ENCODE assay signal across 12 mouse cellular contexts in genomic region chr9:32863286-32863685, GRCm38 (mm10).
DNase-seq lines count a peak whose midpoint lies in the region; ATAC-seq and TF ChIP-seq lines count a peak whose summit lies in the region.
"Had no signal": no experiment of that assay in that cellular context is flagged by ENCODE, and none has a peak within 500 bp of the region (broad histone marks: within the 10 kb centered on the region; RNA-seq: fewer than 3 reads in every experiment).

No protein-coding gene starts in this region.

- H3K9ac ChIP-seq in hindbrain, embryonic 11.5 days (ENCODE audit: low read depth, low read length) = no peak overlapping the region
- no peak overlapping the region for H3K9ac ChIP-seq in hindbrain, embryonic 12.5 days
- no peak overlapping the region for H3K9ac ChIP-seq in intestine, embryonic 15.5 days
- H3K9ac ChIP-seq: limb, embryonic 13.5 days had no signal

- WGBS in hindbrain, embryonic 11.5 days = 85% methylated on average over 5 of the region's 5 CpGs
- WGBS in hindbrain, embryonic 12.5 days = 77% methylated on average over 5 of the region's 5 CpGs
- WGBS in intestine, embryonic 15.5 days = 63% methylated on average over 5 of the region's 5 CpGs

- no peak overlapping the region for H3K27ac ChIP-seq in hindbrain, embryonic 11.5 days (ENCODE audit: low read depth, low read length)
- H3K27ac ChIP-seq in hindbrain, embryonic 12.5 days = no peak overlapping the region
- H3K27ac ChIP-seq in intestine, embryonic 15.5 days = no peak overlapping the region
- H3K27ac ChIP-seq: forebrain, embryonic 10.5 days; hindbrain, postnatal 0 days; limb, embryonic 13.5 days; stomach, postnatal 0 days had no signal

- no peaks in the 10 kb centered on the region for H3K27me3 ChIP-seq in hindbrain, embryonic 11.5 days (ENCODE audit: control insufficient read depth, insufficient read depth, low read length)
- no peaks in the 10 kb centered on the region for H3K27me3 ChIP-seq in hindbrain, embryonic 12.5 days
- H3K27me3 ChIP-seq in myocyte (ENCODE audit: control insufficient read depth, insufficient read depth, insufficient read length) = no peaks in the 10 kb centered on the region
- H3K27me3 ChIP-seq in intestine, embryonic 15.5 days (replicated peaks) = no peaks in the 10 kb centered on the region
- H3K27me3 ChIP-seq: limb, embryonic 13.5 days had no signal

- DNase-seq in hindbrain, embryonic 11.5 days (ENCODE audit: low spot score) = peak; percentile 25
- peak; percentile 18 for DNase-seq in retina, embryonic 14.5 days (ENCODE audit: low spot score)
- no peak for DNase-seq in retina, postnatal 1 day
- no peak for DNase-seq in left cerebral cortex, postnatal 4 days

- H3K4me1 ChIP-seq in hindbrain, embryonic 11.5 days (replicated peaks; ENCODE audit: control insufficient read depth, insufficient read depth, low read length) = no peaks in the 10 kb centered on the region
- H3K4me1 ChIP-seq in hindbrain, embryonic 12.5 days = no peaks in the 10 kb centered on the region
- H3K4me1 ChIP-seq in intestine, embryonic 15.5 days (replicated peaks) = no peaks in the 10 kb centered on the region
- H3K4me1 ChIP-seq: forebrain, embryonic 10.5 days had no signal

- no peaks in the 10 kb centered on the region for H3K9me3 ChIP-seq in hindbrain, embryonic 11.5 days (ENCODE audit: control insufficient read depth, low read length)
- H3K9me3 ChIP-seq in hindbrain, embryonic 12.5 days (replicated peaks) = no peaks in the 10 kb centered on the region
- H3K9me3 ChIP-seq in intestine, embryonic 15.5 days = no peaks in the 10 kb centered on the region
- H3K9me3 ChIP-seq: forebrain, embryonic 10.5 days had no signal

- no peak overlapping the region for H3ac ChIP-seq in myocyte (ENCODE audit: control insufficient read depth, insufficient read length)

- intact Hi-C loops in left cerebral cortex, postnatal 4 days (cut with DNase I) = no loop called here

- no peak overlapping the region for H3K4me3 ChIP-seq in hindbrain, embryonic 11.5 days (ENCODE audit: low read depth, low read length)
- no peak overlapping the region for H3K4me3 ChIP-seq in hindbrain, embryonic 12.5 days
- H3K4me3 ChIP-seq in myocyte = no peak overlapping the region
- H3K4me3 ChIP-seq in intestine, embryonic 15.5 days (replicated peaks) = no peak overlapping the region
- H3K4me3 ChIP-seq: forebrain, embryonic 10.5 days; limb, embryonic 13.5 days had no signal

- no peak for ATAC-seq in hindbrain, embryonic 11.5 days (ENCODE audit: low FRiP score)
- ATAC-seq in hindbrain, embryonic 12.5 days (ENCODE audit: low FRiP score) = no peak
- 0 out of 2 replicates have a peak, but pooled peaks have one; percentile 36 for ATAC-seq in common myeloid progenitor, adult 5-6 weeks (replicated peaks; ENCODE audit: low read depth, poor library complexity, severe bottlenecking)
- no peak for ATAC-seq in intestine, embryonic 15.5 days
- ATAC-seq: hindbrain, postnatal 0 days had no signal

- H3K79me2 ChIP-seq in myocyte (ENCODE audit: control insufficient read depth, insufficient read depth) = no peaks in the 10 kb centered on the region

- H3K36me3 ChIP-seq in hindbrain, embryonic 11.5 days (ENCODE audit: control insufficient read depth, insufficient read depth, low read length) = no peaks in the 10 kb centered on the region
- no peaks in the 10 kb centered on the region for H3K36me3 ChIP-seq in hindbrain, embryonic 12.5 days
- no peaks in the 10 kb centered on the region for H3K36me3 ChIP-seq in myocyte (ENCODE audit: control insufficient read depth, insufficient read depth)
- no peaks in the 10 kb centered on the region for H3K36me3 ChIP-seq in intestine, embryonic 15.5 days
- H3K36me3 ChIP-seq: forebrain, embryonic 10.5 days; limb, embryonic 13.5 days had no signal

- TF ChIP-seq POLR2A in myocyte (IDR thresholded peaks at IDR 0.05; ENCODE audit: insufficient read length, low read depth) = no peak

- no peak overlapping the region for H3K4me2 ChIP-seq in hindbrain, embryonic 11.5 days (replicated peaks; ENCODE audit: low read depth, low read length)
- no peak overlapping the region for H3K4me2 ChIP-seq in hindbrain, embryonic 12.5 days (replicated peaks)
- H3K4me2 ChIP-seq in myocyte (ENCODE audit: low read depth) = no peak overlapping the region
- H3K4me2 ChIP-seq in intestine, embryonic 15.5 days (replicated peaks) = no peak overlapping the region
- H3K4me2 ChIP-seq: limb, embryonic 13.5 days had no signal

TF ChIP-seq in myocyte, 11 proteins besides CTCF, POLR2A, EP300 and RAD21:
- peak; percentile 22 for TF ChIP-seq USF1 (IDR thresholded peaks at IDR 0.05; ENCODE audit: low read depth)
- TF ChIP-seq REST (IDR thresholded peaks at IDR 0.05; ENCODE audit: insufficient read depth, insufficient read length) = peak; percentile 70
- no peak for TF ChIP-seq CEBPB (IDR thresholded peaks at IDR 0.05; ENCODE audit: insufficient read depth, poor library complexity, severe bottlenecking)
- TF ChIP-seq POLR2AphosphoS2 (IDR thresholded peaks at IDR 0.05; ENCODE audit: insufficient read length, low read depth) = no peak
- TF ChIP-seq MAX (IDR thresholded peaks at IDR 0.05; ENCODE audit: low read depth) = peak; percentile 80

Comparison
In these comparisons a context has a peak if more than half of its experiments do, and no peak if none do; other contexts are left out.
1. DNase-seq: peak in hindbrain, embryonic 11.5 days (single experiment) and retina, embryonic 14.5 days (single experiment); none in retina, postnatal 1 day (single experiment) and left cerebral cortex, postnatal 4 days (single experiment).